Mouse (Mus musculus) intestine, embryonic 14.5 days (tissue): Measurements from ENCODE around the gene Rgma. TPM values are rescaled to one million over a fixed set of nuclear protein-coding genes. Genes with fewer than 3 reads are reported as not detected.
A peak's percentile ranks its signal among the peaks of the same experiment; 100 is the strongest.

Source experiments
- ATAC-seq: fragments of 200-750 bp; cut with Nextera tagmentation; replicated peaks from 2 replicates; pipeline ENCODE4 v1.8.0; 2017; ENCODE audit warnings: low read depth, moderate number of reproducible peaks, moderate TSS enrichment, moderate library complexity; ENCODE audit not compliant: low FRiP score, low TSS enrichment
- DNase-seq: peaks from one replicate; pipeline ENCODE4 v3.0.0-alpha.2; 2018; ENCODE audit warnings: low spot score
- H3K27ac ChIP-seq: fragments of 300-500 bp; sonication (generic); 2 replicates; pipeline ENCODE4 v1.5.1; 2014; ENCODE audit warnings: low read depth, mild to moderate bottlenecking, control low read depth
- H3K27me3 ChIP-seq: fragments of 300-500 bp; sonication (generic); replicated peaks from 2 replicates; pipeline ENCODE4 v1.6.1; 2014; ENCODE audit warnings: low read length, control low read depth; ENCODE audit not compliant: control insufficient read depth, insufficient read depth
- H3K36me3 ChIP-seq: fragments of 300-500 bp; sonication (generic); 2 replicates; pipeline ENCODE4 v1.6.1; 2014; ENCODE audit warnings: low read length, control low read depth; ENCODE audit not compliant: control insufficient read depth, insufficient read depth
- H3K4me1 ChIP-seq: fragments of 300-500 bp; sonication (generic); replicated peaks from 2 replicates; pipeline ENCODE4 v1.6.1; 2014; ENCODE audit warnings: low read length, control low read depth, mixed read lengths; ENCODE audit not compliant: control insufficient read depth, insufficient read depth
- H3K4me2 ChIP-seq: fragments of 300-500 bp; sonication (generic); 2 replicates; pipeline ENCODE4 v1.6.1; 2014; ENCODE audit warnings: low read length
- H3K4me3 ChIP-seq: fragments of 300-500 bp; sonication (generic); 2 replicates; pipeline ENCODE4 v1.5.1; 2014; ENCODE audit warnings: low read depth, low read length, control low read depth, mixed read lengths
- H3K9ac ChIP-seq: fragments of 300-500 bp; sonication (generic); 2 replicates; pipeline ENCODE4 v1.6.1; 2014; ENCODE audit warnings: mild to moderate bottlenecking, low read length
- H3K9me3 ChIP-seq: fragments of 300-500 bp; sonication (generic); 2 replicates; pipeline ENCODE4 v1.6.1; 2016; ENCODE audit warnings: low read length, control low read depth; ENCODE audit not compliant: control insufficient read depth
- WGBS: fragments of 180-500 bp; shearing (Covaris S2); extraction: QIAGEN DNeasy Blood & Tissue Kit; methylation state at CpG from one replicate; pipeline ENCODE4 v1.1.7; 2014; 5-methylcytosine and 5-hydroxymethylcytosine counted together
- polyA plus RNA-seq: library from polyadenylated mRNA; unstranded; fragments of >200 nt; fragmentation: Nextera tagmentation; extraction: Ambion mirVana; gene quantifications from 2 replicates; pipeline ENCODE4 v1.2.1, GENCODE M21; 2014

The Rgma gene
- polyA plus RNA-seq, 1 experiment from 2014 or later, result 11.5 TPM

DNA sequence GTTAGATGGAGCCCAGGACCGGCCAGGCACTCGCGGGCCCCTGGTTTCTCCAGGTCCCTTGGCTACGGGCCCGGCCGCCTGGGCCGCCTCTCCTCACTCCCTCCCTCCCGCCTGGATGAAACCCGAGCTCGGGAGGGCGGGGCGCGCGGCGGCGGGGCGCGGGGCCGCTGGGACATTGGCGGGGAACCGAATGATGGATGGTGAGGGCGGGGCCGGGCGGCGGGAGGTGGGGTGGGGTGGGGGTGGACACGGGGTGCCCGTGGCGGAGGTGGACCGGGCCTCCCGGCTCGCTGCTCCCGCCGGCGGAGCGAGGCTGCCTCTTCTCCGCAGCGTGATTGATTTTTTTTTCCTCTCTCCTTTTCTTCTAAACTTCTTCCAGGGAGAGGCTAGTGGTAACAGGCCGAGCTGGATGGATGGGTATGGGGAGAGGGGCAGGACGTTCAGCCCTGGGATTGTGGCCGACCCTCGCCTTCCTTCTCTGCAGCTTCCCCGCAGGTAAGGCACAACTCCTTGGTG, 15.8 kb downstream of the Rgma start:
- H3K9ac ChIP-seq, result peak overlapping the region; percentile 87
- ATAC-seq (peak; percentile 90), DNase-seq (peak; percentile 91)
- no peaks in the 10 kb centered on the region for H3K9me3 ChIP-seq
- peak overlapping the region; percentile 83 for H3K27ac ChIP-seq
- peak overlapping the region; percentile 72 for H3K4me3 ChIP-seq
- H3K27me3 ChIP-seq, result no peaks in the 10 kb centered on the region
- H3K4me1 ChIP-seq, result peaks cover 31% of the 10 kb centered on the region; the same call in 1 of the 2 replicates
- under 1% methylated on average over 34 of the region's 42 CpGs for WGBS
- H3K4me2 ChIP-seq, result peak overlapping the region; percentile 90
- no peaks in the 10 kb centered on the region for H3K36me3 ChIP-seq

DNA sequence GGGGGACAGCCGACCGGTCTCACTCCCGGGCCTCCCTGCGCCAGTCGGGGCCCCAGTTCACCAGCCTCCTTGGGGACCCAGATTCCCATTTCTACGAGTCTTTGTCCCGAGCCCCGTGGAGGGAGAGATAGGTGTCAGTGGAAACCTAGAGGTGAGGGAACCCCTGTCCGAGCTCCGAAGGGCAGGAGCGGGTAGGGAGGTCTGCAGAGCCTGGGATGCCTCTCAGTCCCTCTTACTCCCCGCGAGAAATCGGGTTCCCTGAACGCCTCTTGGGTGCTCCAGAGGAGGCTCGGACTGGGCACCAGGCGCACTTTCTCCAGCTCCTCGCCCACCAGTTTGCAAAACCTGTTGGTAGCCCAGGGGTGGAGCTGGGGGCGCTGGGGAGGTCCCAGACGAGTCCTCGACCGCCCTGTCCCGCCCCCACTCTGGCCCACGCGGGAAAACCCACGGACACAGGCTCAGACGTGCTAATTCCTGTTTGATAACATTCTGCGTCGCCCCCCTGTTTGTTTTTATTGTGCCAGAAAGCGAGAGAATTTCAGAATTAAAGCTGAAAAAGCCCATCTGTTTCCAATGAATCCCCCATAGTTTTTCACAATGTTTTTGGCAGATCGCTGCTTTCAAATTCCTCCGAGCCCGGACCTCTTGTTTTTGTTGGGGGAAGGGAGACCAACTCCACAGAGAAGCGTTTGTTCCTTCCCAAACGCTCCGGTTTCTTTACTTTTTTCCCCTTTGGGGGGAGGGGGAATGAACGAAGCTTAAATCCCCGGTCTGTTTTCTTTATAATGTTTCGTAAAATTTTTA, 16.4 kb downstream of the Rgma start:
- peak overlapping the region; percentile 87 for H3K9ac ChIP-seq
- H3K27me3 ChIP-seq, result no peaks in the 10 kb centered on the region
- H3K36me3 ChIP-seq, result no peaks in the 10 kb centered on the region
- ATAC-seq, result peak; percentile 40
- peaks cover 31% of the 10 kb centered on the region; the same call in 1 of the 2 replicates for H3K4me1 ChIP-seq
- DNase-seq, result peak; percentile 82
- WGBS, result under 1% methylated on average over 39 of the region's 39 CpGs
- peak overlapping the region; percentile 83 for H3K27ac ChIP-seq
- peak overlapping the region; percentile 72 for H3K4me3 ChIP-seq
- H3K9me3 ChIP-seq, result no peaks in the 10 kb centered on the region
- peak overlapping the region; percentile 90 for H3K4me2 ChIP-seq

DNA sequence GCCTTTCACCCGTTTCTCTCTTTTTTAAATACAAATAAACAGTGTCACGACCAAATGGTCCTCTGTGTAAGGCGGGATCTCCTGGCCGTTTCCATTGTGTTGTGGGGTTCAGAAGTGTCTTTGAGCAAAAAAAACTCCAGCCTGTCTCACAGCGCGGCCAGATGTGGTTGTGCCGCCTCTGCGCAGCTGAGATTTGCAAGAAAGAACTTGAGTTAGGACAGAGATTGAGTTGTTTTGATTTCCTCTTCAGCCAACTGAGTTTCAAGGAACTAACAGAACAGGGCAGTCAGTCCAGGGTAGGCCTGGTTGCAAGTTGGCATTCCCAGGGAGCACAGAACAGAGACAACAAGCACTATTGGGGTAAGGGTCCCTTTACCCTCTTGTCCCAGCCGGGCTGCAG, 17.1 kb downstream of the Rgma start:
- H3K27ac ChIP-seq, result peak overlapping the region; percentile 83
- DNase-seq (peak; percentile 62), ATAC-seq (no peak)
- peak overlapping the region; percentile 90 for H3K4me2 ChIP-seq
- H3K9ac ChIP-seq, result peak overlapping the region; percentile 87
- H3K27me3 ChIP-seq, result no peaks in the 10 kb centered on the region
- no peaks in the 10 kb centered on the region for H3K9me3 ChIP-seq
- H3K4me1 ChIP-seq, result peaks cover 33% of the 10 kb centered on the region; the same call in 1 of the 2 replicates
- no peaks in the 10 kb centered on the region for H3K36me3 ChIP-seq
- H3K4me3 ChIP-seq, result peak overlapping the region; percentile 72
- 5% methylated on average over 9 of the region's 9 CpGs for WGBS

DNA sequence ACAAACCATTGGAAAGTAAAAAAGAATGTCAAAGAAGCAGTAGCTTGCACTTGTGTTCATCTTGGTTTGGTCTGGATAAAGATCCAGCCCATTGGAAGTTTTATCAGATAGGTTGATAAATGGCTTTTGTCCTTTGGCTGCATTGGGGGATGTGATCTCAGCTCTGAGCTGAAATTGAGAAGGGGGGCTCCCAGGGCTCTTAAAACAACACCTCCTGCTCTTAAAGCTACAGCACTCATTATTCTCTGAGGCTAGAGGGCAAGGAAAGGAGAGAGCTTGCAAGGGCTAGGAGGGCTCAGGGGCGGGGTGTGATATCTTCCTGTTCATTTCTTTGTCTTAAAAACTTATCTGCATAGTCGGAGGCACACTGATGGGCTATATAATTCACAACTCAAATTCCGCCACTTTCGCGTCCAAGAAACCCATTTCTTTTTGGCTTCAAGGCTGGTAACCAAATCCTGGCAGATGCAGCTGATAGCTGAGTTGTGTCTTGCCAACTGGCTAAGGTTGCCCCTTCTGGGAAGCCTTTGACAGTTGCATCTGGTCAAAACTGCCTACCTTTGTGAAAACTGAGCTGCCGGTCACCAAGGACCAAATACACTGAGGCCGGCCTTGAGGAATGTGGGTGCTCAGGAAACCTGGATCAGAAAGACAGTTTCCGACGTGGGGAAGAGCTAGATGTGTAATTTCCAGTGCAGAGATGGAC, 18.2 kb downstream of the Rgma start:
- DNase-seq, result no peak

DNA sequence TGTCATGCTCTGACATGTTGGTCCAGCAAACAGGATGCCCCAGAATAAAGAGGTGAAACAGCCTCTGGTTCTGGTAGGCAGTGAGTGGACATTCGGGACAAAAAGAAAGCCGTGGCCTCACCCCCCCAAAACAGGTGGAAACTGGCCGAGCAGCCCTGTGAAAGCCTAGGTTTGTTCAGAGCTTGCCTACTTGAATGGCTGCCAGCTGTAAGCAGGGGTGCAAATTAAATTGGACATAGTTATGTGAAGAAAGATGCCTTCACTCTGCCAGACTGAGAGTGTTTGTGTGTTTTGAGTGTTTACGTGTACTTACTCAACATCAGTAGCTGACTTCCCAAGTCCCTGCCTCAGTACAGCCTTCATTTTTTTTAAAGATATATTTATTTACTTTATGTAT, 18.7 kb downstream of the Rgma start:
- ATAC-seq, result no peak
- no peak overlapping the region for H3K9ac ChIP-seq
- 65% methylated on average over 4 of the region's 4 CpGs for WGBS
- peaks cover 45% of the 10 kb centered on the region for H3K4me1 ChIP-seq
- H3K27me3 ChIP-seq, result no peaks in the 10 kb centered on the region
- H3K36me3 ChIP-seq, result no peaks in the 10 kb centered on the region
- no peak overlapping the region for H3K4me3 ChIP-seq
- peak overlapping the region; percentile 90 for H3K4me2 ChIP-seq
- DNase-seq, result no peak
- H3K27ac ChIP-seq, result no peak overlapping the region
- H3K9me3 ChIP-seq, result no peaks in the 10 kb centered on the region

More for the DNA sequence above, 18.2 kb downstream of the Rgma start:
- ATAC-seq, result no peak
- Histone ChIP-seq H3K4me2 (peak overlapping the region; percentile 90), H3K9me3 (no peaks in the 10 kb centered on the region), H3K4me3 (peak overlapping the region; percentile 72), H3K27me3 (no peaks in the 10 kb centered on the region), H3K4me1 (peaks cover 40% of the 10 kb centered on the region), H3K27ac (no peak overlapping the region), H3K9ac (peak overlapping the region; percentile 87; the same call in 1 of the 2 replicates), H3K36me3 (no peaks in the 10 kb centered on the region)
- 41% methylated on average over 9 of the region's 9 CpGs for WGBS

DNA sequence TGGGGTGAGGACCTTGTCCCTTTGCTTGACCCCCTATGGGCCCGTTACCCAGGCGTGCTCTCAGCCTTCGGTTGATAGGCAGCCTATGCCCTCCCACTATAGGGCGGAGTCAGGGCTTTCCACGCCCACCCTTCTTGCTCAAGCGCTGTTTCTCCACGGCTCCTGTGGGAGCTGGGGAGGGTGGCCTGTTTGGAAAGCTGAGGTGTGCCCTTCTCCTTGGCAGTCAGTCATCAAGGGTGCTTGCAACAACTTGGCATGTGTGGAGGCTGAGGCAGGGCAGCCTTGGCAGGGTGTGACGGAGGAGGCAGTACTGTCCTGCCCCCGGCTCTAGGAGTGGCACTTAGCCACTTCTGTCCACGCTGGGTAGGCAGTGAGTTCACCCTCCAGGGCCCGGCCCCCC, 23.0 kb downstream of the Rgma start:
- peaks cover 43% of the 10 kb centered on the region for H3K4me1 ChIP-seq
- no peaks in the 10 kb centered on the region for H3K36me3 ChIP-seq
- WGBS, result 18% methylated on average over 11 of the region's 11 CpGs
- DNase-seq (peak; percentile 72), ATAC-seq (peak; percentile 9; the same call in 1 of the 2 replicates)
- no peak overlapping the region for H3K4me3 ChIP-seq
- H3K27me3 ChIP-seq, result no peaks in the 10 kb centered on the region
- no peaks in the 10 kb centered on the region for H3K9me3 ChIP-seq
- H3K4me2 ChIP-seq, result peak overlapping the region; percentile 48
- H3K9ac ChIP-seq, result no peak overlapping the region
- H3K27ac ChIP-seq, result no peak overlapping the region

DNA sequence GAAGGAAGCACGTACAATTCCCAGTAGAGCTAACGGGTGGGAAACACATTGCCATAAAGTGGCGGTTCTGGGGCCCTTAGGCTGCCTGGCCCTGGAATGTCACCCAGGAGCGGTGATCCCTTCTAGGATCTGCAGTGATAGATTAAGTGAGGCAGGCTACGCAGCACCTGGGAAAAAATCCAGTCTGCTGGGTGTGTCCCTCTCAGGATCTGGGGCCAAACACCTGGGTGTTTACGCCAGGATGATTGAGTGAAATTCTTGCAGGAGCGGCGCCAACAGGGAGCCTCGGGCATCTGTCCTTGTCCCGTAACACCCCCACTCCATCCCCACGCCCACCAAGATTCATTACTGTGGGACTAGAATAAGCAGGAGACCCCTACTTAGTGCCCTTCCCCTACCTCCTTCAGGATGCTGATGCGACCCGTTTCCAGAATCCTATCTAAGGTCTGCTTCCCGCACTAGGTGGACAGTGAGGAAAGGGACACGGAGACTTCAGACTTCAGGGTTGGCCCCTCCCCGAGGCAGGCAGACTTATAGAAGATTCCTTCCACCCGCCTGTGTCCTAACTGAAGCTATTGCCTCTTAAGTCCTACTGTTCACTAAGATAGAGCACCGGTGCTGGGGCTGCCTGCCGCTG, 23.6 kb downstream of the Rgma start:
- H3K9ac ChIP-seq, result 0 out of 2 replicates have a peak overlapping the region, but pooled peaks have one; percentile 7
- WGBS, result 21% methylated on average over 19 of the region's 19 CpGs

DNA sequence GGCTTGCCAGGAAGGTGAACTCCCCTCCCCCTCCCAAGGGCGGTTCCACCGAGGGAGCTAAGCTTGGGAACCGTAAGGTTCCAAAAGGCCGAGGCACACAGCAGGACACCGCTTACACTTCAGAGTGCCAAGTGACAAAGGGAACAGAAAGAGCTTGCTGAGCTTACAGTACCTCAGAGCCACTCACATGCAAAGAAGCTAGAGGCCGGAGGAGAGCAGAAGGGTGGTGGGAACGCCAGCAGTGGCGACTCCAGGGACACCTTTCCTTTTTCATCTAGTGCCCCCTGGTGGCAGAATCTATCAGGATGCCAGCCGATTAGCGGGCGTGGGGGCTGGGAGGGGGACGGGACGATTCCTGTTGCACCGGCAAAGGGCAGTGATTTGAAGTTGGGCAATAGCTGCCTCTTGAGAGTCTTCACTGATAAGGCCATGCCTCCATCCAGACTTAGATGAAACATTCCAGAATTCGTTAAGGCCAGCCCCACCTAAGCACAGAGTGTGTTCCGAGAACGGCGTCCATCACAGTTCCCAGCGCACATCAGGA, 24.3 kb downstream of the Rgma start:
- ATAC-seq, result peak; percentile 63
- Histone ChIP-seq H3K4me3 (peak overlapping the region; percentile 20), H3K36me3 (0 out of 2 replicates have a peak, but pooled peaks cover 6% of the 10 kb centered on the region), H3K4me2 (peak overlapping the region; percentile 48), H3K27me3 (no peaks in the 10 kb centered on the region), H3K9ac (no peak overlapping the region), H3K4me1 (peaks cover 35% of the 10 kb centered on the region), H3K27ac (no peak overlapping the region), H3K9me3 (no peaks in the 10 kb centered on the region)
- WGBS, result 3% methylated on average over 19 of the region's 19 CpGs
- DNase-seq, result peak; percentile 92

More for the DNA sequence above, 23.6 kb downstream of the Rgma start:
- Histone ChIP-seq H3K9me3 (no peaks in the 10 kb centered on the region), H3K27me3 (no peaks in the 10 kb centered on the region), H3K4me1 (peaks cover 37% of the 10 kb centered on the region), H3K27ac (no peak overlapping the region), H3K4me2 (peak overlapping the region; percentile 48), H3K36me3 (no peaks in the 10 kb centered on the region), H3K4me3 (peak overlapping the region; percentile 20)
- DNase-seq (no peak), ATAC-seq (peak; percentile 28; the same call in 1 of the 2 replicates)
